Mouse (Mus musculus) frontal cortex, postnatal 14 days (tissue): ENCODE data around the gene Bbof1.

Experiments used
- DNase-seq, 2 experiments: peaks; one replicate each; pipeline ENCODE4 v3.0.0; 2022; ENCODE audit warnings: low spot score in 2 of 2

Gene Bbof1

DNA sequence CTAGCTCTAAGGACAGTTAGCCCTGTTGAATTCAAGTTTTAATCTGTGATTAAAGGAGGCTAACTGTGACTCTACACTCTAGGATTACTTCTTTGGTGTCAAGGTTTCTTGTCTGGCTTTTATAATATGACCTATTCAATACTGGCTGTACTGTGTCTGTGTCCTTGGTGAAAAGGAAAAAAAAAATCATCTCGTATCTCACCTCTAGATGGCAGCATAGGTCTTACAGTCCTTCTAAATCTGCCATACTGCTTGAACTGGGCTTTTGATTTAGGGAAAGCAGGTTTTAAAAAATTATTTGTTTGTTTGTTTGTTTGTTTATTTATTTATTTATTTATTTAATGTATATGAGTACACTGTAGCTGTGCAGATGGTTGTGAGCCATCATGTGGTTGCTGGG lies 59.8 kb downstream of the Bbof1 start:
- DNase-seq, result no peak

DNA sequence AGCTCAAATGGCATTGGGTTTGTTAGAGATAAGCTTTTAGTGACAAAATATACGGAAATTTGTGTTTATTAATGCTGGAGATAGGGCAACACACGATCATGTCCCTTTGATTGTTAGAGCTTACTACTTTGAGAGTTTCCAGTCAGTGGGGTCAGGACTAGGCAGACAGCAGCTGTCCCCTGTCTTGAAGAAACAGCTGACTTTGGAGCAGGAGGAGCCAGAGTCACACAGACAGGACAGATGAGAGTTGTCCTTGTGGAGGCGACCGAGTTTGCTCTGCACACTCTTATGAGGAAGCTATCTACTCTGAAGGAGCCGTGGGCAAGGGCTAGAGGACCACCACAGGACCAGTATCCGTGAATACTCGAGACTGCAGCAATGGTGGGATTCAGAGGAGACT lies 70.1 kb downstream of the Bbof1 start:
- DNase-seq, result no peak

DNA sequence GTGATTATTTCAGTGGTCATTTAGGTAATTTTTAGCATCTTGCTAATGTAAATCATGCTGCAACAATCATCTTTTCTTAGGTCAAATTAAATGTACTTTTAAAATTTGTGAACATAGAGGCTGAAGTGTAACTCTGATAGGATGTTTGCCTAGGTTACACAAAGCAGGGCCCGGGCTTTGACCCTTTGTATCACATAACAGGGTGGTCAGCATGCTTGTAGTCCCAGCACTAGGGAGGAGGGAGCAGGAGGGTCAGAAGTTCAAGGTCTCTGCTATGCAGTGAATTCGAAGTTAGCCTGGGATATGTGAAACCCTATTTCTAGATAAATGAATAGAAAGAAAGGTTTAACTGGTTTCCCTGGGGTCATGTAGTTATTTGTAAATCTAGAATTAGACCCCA lies 72.4 kb downstream of the Bbof1 start:
- DNase-seq, result no peak

DNA sequence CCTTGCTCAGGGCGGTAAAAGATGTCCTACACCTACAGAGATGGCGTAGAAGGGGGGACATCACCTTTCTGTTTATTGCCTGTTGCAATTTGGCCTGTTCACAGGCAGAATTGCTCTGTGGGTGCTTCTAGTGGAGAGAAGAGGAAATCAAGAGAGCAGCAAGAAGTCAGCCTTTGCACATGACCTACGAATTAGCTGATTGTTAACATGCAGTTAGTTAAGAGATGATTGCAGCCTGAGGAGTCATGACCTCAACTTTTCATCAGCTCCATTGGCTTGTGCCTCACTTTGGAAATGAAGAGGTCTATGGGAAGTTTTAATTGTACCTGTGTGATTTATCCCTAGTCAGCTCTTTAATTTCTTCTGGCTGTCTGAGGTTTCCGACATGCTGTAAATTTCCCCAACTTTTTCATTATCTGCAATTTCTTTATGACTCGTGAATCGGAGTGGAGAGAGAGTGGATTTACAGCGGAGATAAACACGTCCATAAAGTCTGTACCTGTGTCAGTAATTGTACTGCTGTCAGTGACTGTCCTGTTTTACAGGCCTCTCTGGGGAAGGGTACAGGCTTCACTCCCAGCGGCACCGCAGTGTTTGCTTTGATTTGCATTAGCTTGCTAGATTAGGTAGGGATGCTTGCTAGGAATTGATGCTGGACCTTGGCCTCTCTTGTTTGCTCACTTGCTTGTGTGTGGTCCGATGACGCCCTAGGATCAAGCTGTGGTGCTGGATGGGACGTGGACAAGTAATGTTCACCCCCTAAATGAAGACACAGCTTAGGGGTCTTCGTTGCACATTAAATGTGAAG lies 74.1 kb downstream of the Bbof1 start:
- DNase-seq, result no peak

DNA sequence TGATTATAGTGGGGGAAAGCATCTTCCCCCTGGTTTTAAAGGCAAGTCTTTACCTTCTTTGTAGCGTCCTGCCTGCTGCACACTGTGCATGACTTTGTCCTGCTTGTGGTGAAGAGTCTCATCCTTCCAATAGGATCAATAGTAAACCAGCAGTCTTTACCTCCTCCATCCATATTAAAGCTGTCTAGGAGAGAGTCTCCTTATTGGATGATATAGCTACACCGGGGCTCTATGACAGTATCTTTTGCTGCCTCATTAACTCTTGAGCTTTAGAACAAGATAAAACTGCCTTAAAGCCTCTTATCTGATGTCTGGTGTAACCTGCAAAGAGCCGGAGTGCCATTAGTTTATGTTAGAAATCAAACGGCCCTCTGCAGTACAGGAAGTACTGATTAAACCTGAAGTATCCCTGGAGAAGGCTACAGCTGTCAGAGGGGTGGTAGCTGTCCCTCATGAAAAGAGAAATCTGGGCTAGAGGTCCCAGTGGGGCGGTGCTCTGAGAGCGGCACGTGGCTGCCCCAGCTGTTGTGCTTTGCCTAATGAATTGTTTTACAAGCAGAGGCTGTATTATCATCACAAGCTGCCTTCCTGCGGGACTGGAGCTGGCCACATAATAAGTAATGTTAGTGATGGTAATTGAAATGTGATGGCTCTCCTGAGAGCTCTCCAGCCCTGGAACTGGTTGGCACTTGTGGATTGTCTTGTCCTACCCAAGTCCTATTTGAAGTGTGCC lies 78.6 kb downstream of the Bbof1 start:
- no peak for DNase-seq
